Mouse (Mus musculus) right cerebral cortex, adult 2 months (tissue): ENCODE results near the gene Vat1.
"Not testable (repeated sequence)": the region's sequence is repeated elsewhere in the genome, so short reads cannot be mapped to it uniquely, and the experiment has no call there.

Experiments used
- DNase-seq, 2 experiments: peaks; one replicate each; pipeline ENCODE4 v3.0.0; 2021 to 2022; ENCODE audit warnings: low spot score in 2 of 2

Gene Vat1

GRCm38 (mm10) chr11:101465869-101466551, at the start of gene Vat1:
Gene Vat1, minus strand, starts transcription at chr11:101466230.
- peak; percentile 48 to 59 for DNase-seq

- no peak for DNase-seq
These were observed 41.1 kb upstream of the Vat1 start for GRCm38 (mm10) chr11:101507090-101507489.

DNA sequence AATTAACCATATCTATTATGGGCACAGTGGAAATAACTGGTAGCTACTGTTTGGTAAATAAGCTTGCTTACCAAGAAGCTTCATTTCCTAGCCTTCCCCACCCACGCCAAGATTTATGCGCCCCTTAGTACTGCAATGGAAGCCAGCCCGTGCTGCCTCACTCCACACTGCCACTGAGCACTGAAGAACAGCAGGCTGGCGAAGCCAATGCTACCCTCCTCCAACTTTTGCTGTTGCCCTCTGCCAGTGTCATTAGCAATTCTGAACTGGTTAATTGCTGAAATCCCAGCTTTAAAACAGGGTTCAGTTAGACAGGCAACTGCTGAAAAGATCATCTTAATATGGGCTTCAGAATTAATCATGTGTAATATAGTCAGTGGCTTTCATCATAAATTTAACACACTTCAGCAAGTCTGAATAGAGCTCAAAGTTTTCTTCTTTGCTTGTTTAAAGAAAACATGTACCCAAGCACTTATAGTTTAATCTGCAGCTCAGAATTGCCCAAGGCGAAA, 40.3 kb upstream of the Vat1 start:
- no peak for DNase-seq

DNA sequence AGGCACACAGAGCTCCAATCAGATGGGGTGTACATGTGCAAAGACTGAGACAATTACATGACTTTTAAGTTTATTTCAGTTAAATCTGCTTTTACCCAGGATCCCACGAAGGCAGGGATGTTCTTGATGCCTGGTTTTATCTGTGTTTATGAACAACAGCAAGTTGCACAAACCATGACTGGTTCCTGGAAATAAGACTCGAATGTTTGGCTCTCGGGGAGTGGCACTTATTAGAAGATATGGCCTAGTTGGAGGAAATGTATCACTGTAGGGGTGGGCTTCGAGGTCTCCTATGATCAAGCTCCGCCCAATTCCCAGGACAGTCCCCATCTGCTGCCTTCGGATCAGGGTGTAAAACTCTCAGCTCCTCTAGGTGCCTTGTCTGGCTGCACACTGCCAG, 20.1 kb upstream of the Vat1 start:
- DNase-seq: no peak

DNA sequence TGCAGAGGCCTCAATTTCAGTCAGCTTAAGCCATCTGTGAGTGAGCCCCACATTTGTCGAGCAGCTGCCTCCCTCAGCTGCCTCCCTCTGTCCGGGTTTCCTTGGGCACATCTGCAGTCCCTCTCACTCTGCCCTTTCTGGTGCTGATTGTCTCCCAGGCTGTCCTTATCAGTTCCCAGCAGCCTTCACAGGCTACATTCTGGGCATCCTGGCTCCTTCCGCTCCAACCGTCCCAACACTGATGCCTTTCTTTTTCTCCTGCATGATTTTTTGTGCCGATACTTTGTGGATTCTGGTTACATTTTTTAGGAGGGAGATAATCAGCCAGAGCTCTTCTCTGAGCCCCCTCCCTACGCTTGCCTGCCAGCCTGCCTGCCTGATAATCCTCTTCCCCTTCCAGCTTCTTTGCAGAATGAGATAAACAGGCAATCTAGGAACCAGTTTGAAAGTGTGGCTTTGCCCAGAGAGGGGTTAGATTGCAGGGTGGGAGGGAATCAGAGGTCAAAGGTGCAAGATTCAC, 19.5 kb upstream of the Vat1 start:
- DNase-seq: no peak

- DNase-seq: no peak
These were observed 18.8 kb upstream of the Vat1 start for GRCm38 (mm10) chr11:101484814-101485213.

- no peak for DNase-seq
These were observed 18.2 kb upstream of the Vat1 start for GRCm38 (mm10) chr11:101484245-101484644.

DNA sequence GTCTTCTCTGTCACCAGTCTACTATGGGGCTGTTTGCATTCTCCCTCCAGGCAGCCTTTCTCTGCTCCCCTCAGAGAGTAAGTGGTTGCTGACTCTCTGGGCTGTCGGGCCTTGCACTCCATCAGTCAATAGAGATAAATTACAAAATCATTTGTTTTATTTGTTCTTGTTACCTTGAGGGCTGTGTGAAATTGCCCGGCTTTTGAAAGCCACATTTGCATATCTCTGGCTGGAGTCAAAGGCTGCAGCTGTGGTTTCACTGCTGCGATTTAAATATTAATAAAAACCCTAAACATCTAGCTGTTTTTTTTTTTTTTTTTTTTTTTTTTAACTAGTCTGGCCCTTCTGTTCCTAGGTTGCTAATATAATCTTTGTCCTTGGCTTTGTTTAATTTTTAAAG, 17.8 kb upstream of the Vat1 start:
- no peak for DNase-seq

DNA sequence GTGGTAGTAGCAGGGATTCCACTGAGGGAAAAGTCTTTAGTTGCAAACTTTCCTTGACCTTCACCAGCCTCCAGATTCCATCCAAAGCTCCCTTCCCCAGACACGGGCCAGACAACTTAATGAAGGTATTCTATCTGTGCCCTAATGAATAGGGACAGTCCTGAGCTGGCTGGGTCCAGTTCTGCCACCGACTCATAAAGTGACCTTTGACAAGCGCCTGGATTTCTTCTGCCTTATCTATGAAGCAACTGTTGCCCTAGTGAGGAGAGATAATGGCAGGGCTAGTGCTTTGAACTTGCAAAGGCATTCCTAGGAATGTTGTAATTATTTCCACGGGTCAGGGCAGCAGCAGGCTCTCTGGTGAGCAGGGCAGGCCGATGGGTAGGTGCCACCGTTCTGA, 14.9 kb upstream of the Vat1 start:
- DNase-seq: no peak

DNA sequence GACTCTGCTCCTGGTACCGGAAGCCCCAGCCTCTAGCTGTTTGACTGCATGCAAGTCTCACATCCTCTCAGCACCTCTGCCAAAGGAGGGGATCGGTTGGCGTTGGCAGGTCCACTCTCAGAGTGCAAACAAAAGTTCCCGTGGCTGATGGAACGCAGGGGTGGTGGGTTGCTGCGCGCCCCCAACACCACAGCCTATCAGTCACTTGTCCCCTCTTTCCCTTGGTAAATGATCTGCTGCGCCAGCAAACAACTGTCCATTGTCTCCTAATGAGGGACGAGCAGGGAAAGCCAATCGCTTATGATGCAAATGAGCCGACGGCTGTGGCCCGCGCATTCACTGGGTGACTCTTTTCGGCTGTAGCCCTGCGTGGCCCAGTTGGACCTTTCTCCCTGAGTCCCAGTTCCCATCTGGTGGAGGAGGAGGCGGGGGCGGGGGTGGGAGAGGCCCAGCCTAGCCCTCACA, 13.2 kb upstream of the Vat1 start:
- no peak for DNase-seq

- DNase-seq: no peak
These were observed 11.7 kb upstream of the Vat1 start for GRCm38 (mm10) chr11:101477552-101478211.

- DNase-seq: no peak
These were observed 11.1 kb upstream of the Vat1 start for GRCm38 (mm10) chr11:101477194-101477551.

DNA sequence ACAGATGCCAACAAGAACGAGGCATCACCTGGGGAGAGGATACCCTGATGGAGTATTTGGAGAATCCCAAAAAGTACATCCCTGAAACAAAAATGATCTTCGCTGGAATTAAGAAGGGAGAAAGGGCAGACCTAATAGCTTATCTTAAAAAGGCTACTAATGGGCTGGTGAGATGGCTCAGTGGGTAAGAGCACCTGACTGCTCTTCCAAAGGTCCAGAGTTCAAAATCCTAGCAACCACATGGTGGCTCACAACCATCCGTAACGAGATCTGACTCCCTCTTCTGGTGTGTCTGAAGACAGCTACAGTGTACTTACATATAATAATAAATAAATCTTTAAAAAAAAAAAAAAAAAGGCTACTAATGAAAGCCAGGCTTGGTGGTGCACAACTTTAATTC, 10.3 kb upstream of the Vat1 start:
- DNase-seq: not testable (repeated sequence)

DNA sequence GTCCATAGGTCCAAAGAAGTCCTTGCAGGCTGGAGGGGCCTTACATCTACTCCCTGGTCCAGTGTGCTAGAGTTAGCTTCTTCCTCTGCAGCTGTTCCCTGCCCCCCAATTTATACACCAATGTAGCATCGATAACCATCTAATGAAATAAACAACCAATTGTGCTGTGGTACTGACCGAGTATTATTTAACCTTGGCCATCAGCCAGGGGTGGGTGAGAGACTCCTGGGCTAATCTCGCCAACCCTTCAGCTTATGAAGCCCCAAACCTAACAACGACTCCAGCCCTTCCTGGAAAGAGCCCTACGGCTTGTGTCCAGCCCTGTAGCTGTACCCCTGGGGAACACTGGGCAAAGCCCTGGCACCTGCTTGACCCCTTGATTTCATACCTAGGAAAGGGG, 8.3 kb upstream of the Vat1 start:
- DNase-seq: no peak

DNA sequence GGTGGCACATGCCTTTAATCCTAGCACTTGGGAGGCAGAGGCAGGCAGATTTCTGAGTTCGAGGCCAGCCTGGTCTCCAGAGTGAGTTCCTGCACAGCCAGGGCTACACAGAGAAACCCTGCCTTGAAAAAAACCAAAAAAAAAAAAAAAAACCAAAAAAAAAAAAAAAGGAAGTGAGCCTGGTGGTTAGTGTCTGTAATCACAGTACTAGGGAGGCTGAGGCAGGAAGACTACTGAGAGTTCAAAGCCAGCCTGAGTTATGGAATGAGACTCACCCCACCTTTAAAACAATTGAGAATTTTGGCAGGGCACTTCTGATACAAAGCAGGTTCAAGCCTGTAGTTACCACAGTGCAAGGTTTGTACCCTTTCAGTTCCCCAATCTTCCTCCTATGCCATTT, 7.7 kb upstream of the Vat1 start:
- not testable (repeated sequence) for DNase-seq

- no peak for DNase-seq
These were observed 6.3 kb upstream of the Vat1 start for GRCm38 (mm10) chr11:101472336-101472735.

DNA sequence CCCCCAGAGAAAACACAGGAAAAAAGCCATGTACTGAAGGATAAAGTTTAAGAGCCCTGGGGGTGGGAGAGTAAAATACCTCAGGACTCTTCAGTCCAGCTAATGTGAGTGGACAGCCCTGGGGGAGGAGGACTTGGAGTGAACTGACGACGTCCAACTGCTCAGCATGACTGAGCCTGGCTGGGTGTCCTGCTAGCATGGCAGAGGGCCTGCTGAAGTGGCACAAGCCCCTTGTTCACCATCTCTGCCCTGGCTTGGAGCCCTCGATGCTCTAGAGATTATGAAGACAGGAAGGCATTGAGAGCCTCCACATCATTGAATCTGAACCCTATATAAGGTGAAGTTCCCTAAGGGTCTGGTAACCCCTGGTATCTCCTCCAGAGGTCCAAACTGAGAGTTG, 5.9 kb upstream of the Vat1 start:
- DNase-seq: no peak

- DNase-seq: no peak
These were observed 4.2 kb upstream of the Vat1 start for GRCm38 (mm10) chr11:101470206-101470605.

DNA sequence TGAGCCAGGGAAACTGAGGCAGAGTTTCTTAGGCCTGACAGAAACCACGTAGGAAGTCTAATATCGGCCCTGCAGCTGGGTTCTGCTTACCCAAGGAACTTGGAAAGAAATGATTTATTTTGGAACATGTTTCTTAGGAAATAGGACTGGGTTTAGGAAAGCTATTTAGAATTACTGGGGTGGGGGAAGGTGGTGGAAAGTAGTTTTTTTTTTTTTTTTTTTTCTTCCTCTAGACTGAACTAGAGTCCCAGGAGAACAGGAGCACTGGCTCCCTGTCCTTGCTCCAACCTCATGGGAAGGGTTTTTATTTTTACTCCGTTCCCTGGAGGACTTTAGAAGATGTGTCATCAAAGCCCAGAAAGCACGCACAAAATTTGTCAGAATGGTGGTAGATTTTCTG, 3.1 kb upstream of the Vat1 start:
- no peak for DNase-seq

- no peak for DNase-seq
These were observed 2.7 kb upstream of the Vat1 start for GRCm38 (mm10) chr11:101468731-101469130.

DNA sequence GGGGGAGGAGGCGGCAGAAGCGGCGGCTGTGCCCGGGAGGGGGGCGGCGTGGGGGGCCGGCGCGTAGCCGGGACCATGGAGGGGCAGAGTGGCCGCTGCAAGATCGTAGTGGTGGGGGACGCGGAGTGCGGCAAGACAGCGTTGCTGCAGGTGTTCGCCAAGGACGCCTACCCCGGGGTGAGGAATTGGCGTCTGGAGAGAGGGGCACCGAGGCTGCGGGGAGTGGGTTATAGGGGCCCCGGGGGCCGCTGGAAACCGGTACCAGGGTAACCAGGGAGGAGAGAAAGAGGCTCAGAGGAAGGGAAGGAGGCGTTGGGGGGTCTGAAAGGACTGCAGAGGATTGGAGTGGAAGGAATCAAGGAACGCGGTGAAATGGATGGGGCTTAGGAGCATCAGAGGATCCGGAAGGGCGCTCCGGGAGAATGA, 2.2 kb upstream of the Vat1 start:
- DNase-seq: peak in 1 of 2 experiments; percentile 20

- peak; percentile 70 to 75 for DNase-seq
These were observed 1.6 kb upstream of the Vat1 start for GRCm38 (mm10) chr11:101467477-101468262.
